Mouse (Mus musculus) ovary, adult 18-20 months (tissue): ENCODE measurements at regions not wholly inside any gene's neighbourhood (a gene's known extent, or its start where the extent isn't known, plus 50 kb on each side); places are given as distances from the start of the nearest gene placed in this dataset.
"Not testable (repeated sequence)": the region's sequence is repeated elsewhere in the genome, so short reads cannot be mapped to it uniquely, and the experiment has no call there.

Experiments used
- DNase-seq: peaks from one replicate; pipeline ENCODE4 v3.0.0; 2022; ENCODE audit warnings: low spot score, mixed read lengths

GRCm38 (mm10) chr17:94866630-94867029, 116.8 kb upstream of the Mettl4 start:
- DNase-seq = no peak

GRCm38 (mm10) chr17:94864531-94865318, 114.9 kb upstream of the Mettl4 start:
- peak; percentile 77 for DNase-seq

GRCm38 (mm10) chr17:94854698-94855097, 104.9 kb upstream of the Mettl4 start:
- DNase-seq = not testable (repeated sequence)

- peak; percentile 72 for DNase-seq
Measured at GRCm38 (mm10) chr17:94834446-94835117, 84.8 kb upstream of the Mettl4 start.

GRCm38 (mm10) chr17:94834067-94834445, 84.2 kb upstream of the Mettl4 start:
- DNase-seq = not testable (repeated sequence)

GRCm38 (mm10) chr17:94826415-94826814, 76.6 kb upstream of the Mettl4 start:
- not testable (repeated sequence) for DNase-seq

- DNase-seq = no peak
Measured at GRCm38 (mm10) chr17:94808758-94809157, 58.9 kb upstream of the Mettl4 start.
